Mouse (Mus musculus) ovary, postnatal 14 days (tissue): ENCODE results near the gene Mettl7a3.

ENCODE experiments used
- DNase-seq: peaks from one replicate; pipeline ENCODE4 v3.0.0; 2022; ENCODE audit warnings: low spot score

Mettl7a3 gene

DNA sequence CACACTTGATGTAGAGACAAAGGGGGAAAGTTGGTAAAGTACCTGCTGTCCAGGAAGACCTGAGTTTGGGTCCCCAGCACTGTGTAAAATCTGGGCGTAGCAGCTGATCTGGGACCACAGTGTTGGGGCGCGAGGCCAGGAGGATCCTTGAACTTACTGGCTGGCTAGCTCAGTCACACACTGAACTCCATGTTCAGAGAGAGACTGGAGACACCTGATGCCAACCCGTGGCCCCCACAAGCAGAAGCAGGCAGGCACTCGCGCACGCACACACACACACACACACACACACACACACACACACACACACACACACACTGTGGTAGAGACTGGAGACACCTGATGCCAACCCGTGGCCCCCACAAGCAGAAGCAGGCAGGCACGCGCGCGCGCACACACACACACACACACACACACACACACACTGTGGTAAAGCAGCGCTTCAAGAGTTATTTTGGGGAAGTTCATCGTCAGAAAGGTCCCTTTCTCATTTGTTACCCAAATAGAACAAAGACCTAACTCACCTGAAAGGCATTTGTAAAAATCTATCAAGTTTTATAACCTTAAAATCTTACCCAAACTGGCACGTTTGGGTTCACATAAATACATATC is 53.6 kb downstream of the Mettl7a3 start:
- DNase-seq = no peak

DNA sequence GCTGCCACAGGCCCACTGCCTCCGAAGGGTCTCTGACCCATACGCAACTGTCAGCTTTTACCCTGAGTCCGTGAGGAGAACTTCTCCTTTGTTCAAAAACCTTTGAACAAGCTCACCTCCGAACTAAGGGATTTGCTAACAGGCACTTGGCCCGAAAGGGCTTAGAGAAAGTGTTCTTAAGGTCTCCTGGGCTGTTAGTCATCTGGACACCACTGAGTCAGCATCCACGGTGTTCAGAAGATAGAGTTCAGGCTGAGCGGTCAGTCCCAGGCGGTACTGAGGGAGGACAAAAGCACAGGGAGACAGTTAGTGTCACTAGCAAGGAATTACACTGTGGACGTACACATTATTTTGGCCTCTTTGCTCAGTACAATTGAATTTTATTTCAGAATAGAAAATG is 54.2 kb downstream of the Mettl7a3 start:
- DNase-seq = no peak
